Mouse (Mus musculus) midbrain, embryonic 16.5 days (tissue): Measurements from ENCODE around the gene Unc93b1. TPM values are rescaled to one million over a fixed set of nuclear protein-coding genes. Genes with fewer than 3 reads are reported as not detected.
"Not testable (repeated sequence)": the region's sequence is repeated elsewhere in the genome, so short reads cannot be mapped to it uniquely, and the experiment has no call there.

Experiments
- ATAC-seq: fragments of 200-750 bp; cut with Nextera tagmentation; 2 replicates; pipeline ENCODE4 v1.8.0; 2017; ENCODE audit warnings: moderate TSS enrichment
- H3K27ac ChIP-seq: fragments of 300-500 bp; sonication (generic); 2 replicates; pipeline ENCODE4 v1.5.1; 2014; ENCODE audit warnings: mild to moderate bottlenecking, low read length, mixed read lengths
- H3K27me3 ChIP-seq: fragments of 300-500 bp; sonication (generic); 2 replicates; pipeline ENCODE4 v1.6.1; 2014; ENCODE audit warnings: low read depth, low read length, mixed read lengths; ENCODE audit not compliant: control insufficient read depth, insufficient read depth
- H3K36me3 ChIP-seq: fragments of 300-500 bp; sonication (generic); 2 replicates; pipeline ENCODE4 v1.6.1; 2014; ENCODE audit warnings: mild to moderate bottlenecking, low read length, moderate library complexity, mixed read lengths; ENCODE audit not compliant: control insufficient read depth, insufficient read depth
- H3K4me1 ChIP-seq: fragments of 300-500 bp; sonication (generic); 2 replicates; pipeline ENCODE4 v1.6.1; 2014; ENCODE audit warnings: mild to moderate bottlenecking, low read length, mixed read lengths; ENCODE audit not compliant: control insufficient read depth, insufficient read depth
- H3K4me2 ChIP-seq: fragments of 300-500 bp; sonication (generic); 2 replicates; pipeline ENCODE4 v1.6.1; 2014; ENCODE audit warnings: mild to moderate bottlenecking, low read length, mixed read lengths
- H3K4me3 ChIP-seq: fragments of 300-500 bp; sonication (generic); 2 replicates; pipeline ENCODE4 v1.5.1; 2014; ENCODE audit warnings: low read depth, mild to moderate bottlenecking, low read length, moderate library complexity, mixed read lengths
- H3K9ac ChIP-seq: fragments of 300-500 bp; sonication (generic); 2 replicates; pipeline ENCODE4 v1.6.1; 2014; ENCODE audit warnings: low read depth, low read length, mixed read lengths
- H3K9me3 ChIP-seq: fragments of 300-500 bp; sonication (generic); replicated peaks from 2 replicates; pipeline ENCODE4 v1.6.1; 2014; ENCODE audit warnings: mild to moderate bottlenecking, low read length, mixed read lengths; ENCODE audit not compliant: control insufficient read depth, poor library complexity, severe bottlenecking
- WGBS: fragments of 180-500 bp; shearing (Covaris S2); extraction: QIAGEN DNeasy Blood & Tissue Kit; methylation state at CpG from one replicate; pipeline ENCODE4 v1.1.7; 2014; 5-methylcytosine and 5-hydroxymethylcytosine counted together
- polyA plus RNA-seq: library from polyadenylated mRNA; unstranded; fragments of >200 nt; fragmentation: Nextera tagmentation; extraction: Ambion mirVana; gene quantifications from 2 replicates; pipeline ENCODE4 v1.2.1, GENCODE M21; 2015

The Unc93b1 gene
- polyA plus RNA-seq, 1 experiment from 2014 or later: 9.9 TPM

- 7% methylated on average over 2 of the region's 2 CpGs for WGBS
- H3K36me3 ChIP-seq: no peaks in the 10 kb centered on the region
- H3K4me2 ChIP-seq: no peak overlapping the region
Measured at GRCm38 (mm10) chr19:3962469-3962868, 27.5 kb downstream of the Unc93b1 start.

DNA sequence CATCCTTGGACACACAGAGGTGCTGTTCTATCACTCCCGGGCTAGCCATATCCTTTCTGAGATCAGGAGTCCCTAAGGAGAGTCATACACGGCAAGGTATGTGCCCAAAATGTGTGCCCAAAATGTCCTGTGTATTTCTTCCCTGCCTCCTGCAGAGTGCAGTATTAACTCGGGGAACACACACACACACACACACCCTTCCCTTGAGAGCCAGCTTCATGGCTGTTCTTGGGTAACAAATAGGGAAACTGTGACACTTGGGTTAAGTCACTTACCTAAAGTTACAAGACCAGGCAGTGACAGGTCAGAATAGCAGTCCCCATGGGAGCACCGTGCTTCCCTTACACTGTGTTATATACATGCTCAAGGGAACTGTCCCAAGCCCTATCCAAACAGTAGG, 29.0 kb downstream of the Unc93b1 start:
- Histone ChIP-seq H3K9ac (no peak overlapping the region), H3K9me3 (no peaks in the 10 kb centered on the region), H3K4me3 (no peak overlapping the region), H3K27ac (no peak overlapping the region), H3K27me3 (no peaks in the 10 kb centered on the region), H3K4me1 (no peaks in the 10 kb centered on the region), H3K4me2 (no peak overlapping the region), H3K36me3 (no peaks in the 10 kb centered on the region)
- 79% methylated on average over 4 of the region's 4 CpGs for WGBS
- no peak for ATAC-seq

More at GRCm38 (mm10) chr19:3962469-3962868, 27.5 kb downstream of the Unc93b1 start:
- no peak overlapping the region for H3K4me3 ChIP-seq
- H3K9me3 ChIP-seq: no peaks in the 10 kb centered on the region
- H3K4me1 ChIP-seq: no peaks in the 10 kb centered on the region
- H3K27me3 ChIP-seq: no peaks in the 10 kb centered on the region
- no peak overlapping the region for H3K27ac ChIP-seq
- no peak overlapping the region for H3K9ac ChIP-seq
- ATAC-seq: no peak

DNA sequence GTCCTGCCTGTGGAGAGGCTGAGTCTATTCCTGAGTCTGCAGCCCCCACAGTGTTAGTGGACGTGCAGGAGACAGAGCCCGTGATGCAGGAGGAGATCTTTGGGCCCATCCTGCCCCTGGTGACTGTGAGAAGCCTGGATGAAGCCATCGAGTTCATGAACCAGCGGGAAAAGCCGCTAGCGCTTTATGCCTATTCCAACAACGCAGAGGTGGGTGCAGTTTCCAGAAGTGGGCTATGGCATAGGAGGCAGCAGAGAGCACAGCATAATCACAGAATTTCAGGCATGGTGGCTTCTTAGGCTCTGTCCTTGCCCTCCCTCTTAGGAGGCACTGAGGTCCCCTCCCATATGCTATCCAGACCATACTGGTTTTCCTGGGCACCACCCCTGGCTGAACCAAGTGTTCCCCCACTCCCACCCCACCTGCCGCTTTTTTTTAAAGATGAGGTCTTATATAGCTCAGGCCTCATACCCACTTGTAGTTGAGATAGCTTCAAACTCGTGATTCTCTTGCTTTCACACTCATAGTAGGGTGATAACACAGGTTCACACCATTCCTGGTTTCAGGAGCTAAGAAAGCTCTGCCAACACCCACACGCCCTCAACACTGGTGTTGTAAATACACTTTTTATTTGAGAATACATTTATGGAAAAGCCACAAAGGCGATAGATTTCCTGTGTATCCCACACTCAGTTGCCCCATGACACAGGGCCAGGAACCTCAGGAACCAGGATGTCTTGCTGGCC, 31.5 kb downstream of the Unc93b1 start:
- Histone ChIP-seq H3K9me3 (no peaks in the 10 kb centered on the region), H3K4me3 (no peak overlapping the region), H3K27ac (no peak overlapping the region), H3K4me2 (no peak overlapping the region), H3K36me3 (no peaks in the 10 kb centered on the region), H3K27me3 (no peaks in the 10 kb centered on the region), H3K9ac (no peak overlapping the region), H3K4me1 (no peaks in the 10 kb centered on the region)
- ATAC-seq: no peak
- WGBS: 75% methylated on average over 11 of the region's 11 CpGs

- ATAC-seq: no peak
- H3K9ac ChIP-seq: no peak overlapping the region
- H3K27ac ChIP-seq: no peak overlapping the region
- H3K9me3 ChIP-seq: no peaks in the 10 kb centered on the region
- no peaks in the 10 kb centered on the region for H3K36me3 ChIP-seq
- H3K4me1 ChIP-seq: no peaks in the 10 kb centered on the region
- no peaks in the 10 kb centered on the region for H3K27me3 ChIP-seq
- no peak overlapping the region for H3K4me3 ChIP-seq
- 58% methylated on average over 3 of the region's 3 CpGs for WGBS
- no peak overlapping the region for H3K4me2 ChIP-seq
Measured at GRCm38 (mm10) chr19:3967258-3967657, 32.3 kb downstream of the Unc93b1 start.

- no peaks in the 10 kb centered on the region for H3K36me3 ChIP-seq
- no peaks in the 10 kb centered on the region for H3K9me3 ChIP-seq
- no peak within 1 kb of the TSS for H3K9ac ChIP-seq
- H3K27me3 ChIP-seq: no peaks in the 10 kb centered on the region
- ATAC-seq: no peak
- no peak within 1 kb of the TSS for H3K27ac ChIP-seq
- WGBS: 57% methylated on average over 9 of the region's 9 CpGs
- no peaks in the 10 kb centered on the region for H3K4me1 ChIP-seq
- H3K4me2 ChIP-seq: no peak within 1 kb of the TSS
- H3K4me3 ChIP-seq: no peak within 1 kb of the TSS
Measured at GRCm38 (mm10) chr19:3972229-3972628, 37.2 kb downstream of the Unc93b1 start, which contains the start of gene Aldh3b2. Gene Aldh3b2 (plus strand): TSS chr19:3972328.

DNA sequence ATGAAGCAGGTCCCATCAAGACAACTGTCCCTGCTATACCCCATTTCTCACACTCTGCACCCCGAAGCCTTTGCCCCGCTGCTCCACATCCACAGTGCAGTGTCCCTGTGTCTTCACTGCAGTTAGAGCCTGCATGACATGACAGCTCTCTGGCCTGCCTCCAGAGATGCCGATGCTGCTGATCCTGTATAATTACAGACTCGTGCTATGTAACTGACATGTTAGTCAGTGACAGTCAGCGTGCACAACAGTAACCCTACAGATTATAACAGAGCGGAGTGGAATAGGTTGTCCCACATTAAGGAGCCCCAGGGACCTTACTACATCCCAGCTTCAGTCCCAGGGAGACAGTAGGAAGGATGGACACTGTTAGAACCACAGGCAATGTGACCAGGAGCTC, 39.6 kb downstream of the Unc93b1 start:
- not testable (repeated sequence) for ATAC-seq, H3K27me3 ChIP-seq, H3K27ac ChIP-seq, H3K9ac ChIP-seq, H3K4me2 ChIP-seq, H3K4me3 ChIP-seq, H3K9me3 ChIP-seq, H3K4me1 ChIP-seq, H3K36me3 ChIP-seq
- WGBS: 83% methylated on average over 6 of the region's 6 CpGs

DNA sequence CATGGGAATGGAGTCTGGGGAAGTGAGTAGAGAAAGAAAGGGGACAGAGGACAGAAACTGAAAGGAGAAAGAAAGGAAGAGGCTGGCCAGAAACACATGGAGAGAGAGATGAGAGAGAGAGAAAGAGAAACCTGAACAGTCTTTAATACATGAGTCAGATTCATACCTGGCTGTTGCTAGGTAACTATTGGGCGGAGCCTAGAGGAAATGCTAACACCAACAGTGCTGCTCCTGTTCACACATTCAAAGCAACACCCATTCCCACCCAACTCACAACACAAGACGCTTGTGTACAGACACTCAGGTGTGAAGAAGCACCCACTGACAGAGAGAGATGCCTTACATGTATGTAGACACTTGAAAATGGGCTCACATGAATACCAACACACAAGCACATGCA, 40.9 kb downstream of the Unc93b1 start:
- H3K4me2 ChIP-seq: no peak overlapping the region
- no peak overlapping the region for H3K27ac ChIP-seq
- H3K27me3 ChIP-seq: no peaks in the 10 kb centered on the region
- H3K9me3 ChIP-seq: no peaks in the 10 kb centered on the region
- H3K4me1 ChIP-seq: no peaks in the 10 kb centered on the region
- H3K9ac ChIP-seq: no peak overlapping the region
- 74% methylated on average over 2 of the region's 2 CpGs for WGBS
- no peak overlapping the region for H3K4me3 ChIP-seq
- H3K36me3 ChIP-seq: no peaks in the 10 kb centered on the region
- no peak for ATAC-seq

GRCm38 (mm10) chr19:3980309-3980708, 45.3 kb downstream of the Unc93b1 start:
- Histone ChIP-seq H3K27ac (no peak overlapping the region), H3K9ac (no peak overlapping the region), H3K4me3 (no peak overlapping the region), H3K4me1 (no peaks in the 10 kb centered on the region), H3K36me3 (no peaks in the 10 kb centered on the region), H3K27me3 (no peaks in the 10 kb centered on the region), H3K4me2 (no peak overlapping the region), H3K9me3 (no peaks in the 10 kb centered on the region)
- peak; percentile 51; the same call in 1 of the 2 replicates for ATAC-seq
- WGBS: 13% methylated on average over 4 of the region's 4 CpGs

GRCm38 (mm10) chr19:3980917-3981316, 45.9 kb downstream of the Unc93b1 start:
- no peak overlapping the region for H3K27ac ChIP-seq
- H3K9ac ChIP-seq: no peak overlapping the region
- no peak for ATAC-seq
- no peaks in the 10 kb centered on the region for H3K36me3 ChIP-seq
- H3K4me2 ChIP-seq: no peak overlapping the region
- no peaks in the 10 kb centered on the region for H3K27me3 ChIP-seq
- WGBS: 82% methylated on average over 9 of the region's 9 CpGs
- no peak overlapping the region for H3K4me3 ChIP-seq
- no peaks in the 10 kb centered on the region for H3K9me3 ChIP-seq
- no peaks in the 10 kb centered on the region for H3K4me1 ChIP-seq
